Mouse (Mus musculus): Measurements from ENCODE around the gene Adcy2. TPM values are rescaled to one million over a fixed set of nuclear protein-coding genes. Genes with fewer than 3 reads are reported as not detected.

Adcy2 gene
- polyA plus RNA-seq, 1 experiment from 2014 or later: 3.2 TPM

GRCm38 (mm10) chr13:68941429-68941828 is 57.9 kb downstream of the Adcy2 start:
- 100% methylated on average over 1 of the region's 1 CpGs for WGBS
- ATAC-seq: no peak
- H3K9me3 ChIP-seq (replicated peaks; ENCODE audit: control insufficient read depth, low read length): no peaks in the 10 kb centered on the region
- no peak overlapping the region for H3K4me2 ChIP-seq (ENCODE audit: low read length)
- no peak overlapping the region for H3K4me3 ChIP-seq (ENCODE audit: low read depth, low read length)
- DNase-seq (ENCODE audit: low spot score): no peak
- no peaks in the 10 kb centered on the region for H3K4me1 ChIP-seq (ENCODE audit: control insufficient read depth, insufficient read depth, low read length)
- H3K27me3 ChIP-seq (replicated peaks; ENCODE audit: control insufficient read depth, insufficient read depth, low read length): no peaks in the 10 kb centered on the region
- no peak overlapping the region for H3K27ac ChIP-seq (ENCODE audit: low read depth, low read length)
- H3K9ac ChIP-seq (ENCODE audit: low read length): no peak overlapping the region
- H3K36me3 ChIP-seq (ENCODE audit: control insufficient read depth, insufficient read depth, low read length): no peaks in the 10 kb centered on the region

GRCm38 (mm10) chr13:68932283-68932647 is 67.1 kb downstream of the Adcy2 start:
- H3K27me3 ChIP-seq (replicated peaks; ENCODE audit: control insufficient read depth, insufficient read depth, low read length): no peaks in the 10 kb centered on the region
- no peak overlapping the region for H3K4me3 ChIP-seq (ENCODE audit: low read depth, low read length)
- H3K9ac ChIP-seq (ENCODE audit: low read length): no peak overlapping the region
- H3K36me3 ChIP-seq (ENCODE audit: control insufficient read depth, insufficient read depth, low read length): no peaks in the 10 kb centered on the region
- H3K27ac ChIP-seq (ENCODE audit: low read depth, low read length): no peak overlapping the region
- DNase-seq (ENCODE audit: low spot score) (no peak), ATAC-seq (no peak)
- no peak overlapping the region for H3K4me2 ChIP-seq (ENCODE audit: low read length)
- 71% methylated on average over 1 of the region's 1 CpGs for WGBS
- no peaks in the 10 kb centered on the region for H3K9me3 ChIP-seq (replicated peaks; ENCODE audit: control insufficient read depth, low read length)
- H3K4me1 ChIP-seq (ENCODE audit: control insufficient read depth, insufficient read depth, low read length): no peaks in the 10 kb centered on the region

GRCm38 (mm10) chr13:68931602-68932282 is 67.6 kb downstream of the Adcy2 start:
- Histone ChIP-seq H3K9me3 (replicated peaks; ENCODE audit: control insufficient read depth, low read length) (no peaks in the 10 kb centered on the region), H3K4me3 (ENCODE audit: low read depth, low read length) (no peak overlapping the region)
- 90% methylated on average over 8 of the region's 8 CpGs for WGBS

GRCm38 (mm10) chr13:68928469-68928868 is 70.9 kb downstream of the Adcy2 start:
- Histone ChIP-seq H3K4me2 (ENCODE audit: low read length) (no peak overlapping the region), H3K4me1 (ENCODE audit: control insufficient read depth, insufficient read depth, low read length) (no peaks in the 10 kb centered on the region), H3K36me3 (ENCODE audit: control insufficient read depth, insufficient read depth, low read length) (no peaks in the 10 kb centered on the region), H3K9me3 (replicated peaks; ENCODE audit: control insufficient read depth, low read length) (no peaks in the 10 kb centered on the region), H3K27ac (ENCODE audit: low read depth, low read length) (no peak overlapping the region), H3K27me3 (replicated peaks; ENCODE audit: control insufficient read depth, insufficient read depth, low read length) (no peaks in the 10 kb centered on the region), H3K4me3 (ENCODE audit: low read depth, low read length) (no peak overlapping the region), H3K9ac (ENCODE audit: low read length) (no peak overlapping the region)
- ATAC-seq (no peak), DNase-seq (ENCODE audit: low spot score) (no peak)
- 87% methylated on average over 6 of the region's 6 CpGs for WGBS

More at GRCm38 (mm10) chr13:68931602-68932282, 67.6 kb downstream of the Adcy2 start:
- H3K4me2 ChIP-seq (ENCODE audit: low read length): no peak overlapping the region
- H3K27ac ChIP-seq (ENCODE audit: low read depth, low read length): no peak overlapping the region
- H3K36me3 ChIP-seq (ENCODE audit: control insufficient read depth, insufficient read depth, low read length): no peaks in the 10 kb centered on the region
- no peaks in the 10 kb centered on the region for H3K27me3 ChIP-seq (replicated peaks; ENCODE audit: control insufficient read depth, insufficient read depth, low read length)
- no peaks in the 10 kb centered on the region for H3K4me1 ChIP-seq (ENCODE audit: control insufficient read depth, insufficient read depth, low read length)
- H3K9ac ChIP-seq (ENCODE audit: low read length): no peak overlapping the region
- no peak for DNase-seq (ENCODE audit: low spot score)
- no peak for ATAC-seq

- DNase-seq (ENCODE audit: low spot score): no peak
- WGBS: 93% methylated on average over 11 of the region's 11 CpGs
- Histone ChIP-seq H3K36me3 (ENCODE audit: control insufficient read depth, insufficient read depth, low read length) (no peaks in the 10 kb centered on the region), H3K4me2 (ENCODE audit: low read length) (no peak overlapping the region), H3K9ac (ENCODE audit: low read length) (no peak overlapping the region), H3K4me1 (ENCODE audit: control insufficient read depth, insufficient read depth, low read length) (no peaks in the 10 kb centered on the region), H3K4me3 (ENCODE audit: low read depth, low read length) (no peak overlapping the region), H3K9me3 (replicated peaks; ENCODE audit: control insufficient read depth, low read length) (no peaks in the 10 kb centered on the region), H3K27ac (ENCODE audit: low read depth, low read length) (no peak overlapping the region), H3K27me3 (replicated peaks; ENCODE audit: control insufficient read depth, insufficient read depth, low read length) (no peaks in the 10 kb centered on the region)
- ATAC-seq: no peak
These were observed 85.6 kb downstream of the Adcy2 start for GRCm38 (mm10) chr13:68913666-68914288.

GRCm38 (mm10) chr13:68906667-68907066 is 92.7 kb downstream of the Adcy2 start:
- Histone ChIP-seq H3K4me3 (ENCODE audit: low read depth, low read length) (no peak overlapping the region), H3K4me1 (ENCODE audit: control insufficient read depth, insufficient read depth, low read length) (no peaks in the 10 kb centered on the region), H3K4me2 (ENCODE audit: low read length) (no peak overlapping the region), H3K27me3 (replicated peaks; ENCODE audit: control insufficient read depth, insufficient read depth, low read length) (no peaks in the 10 kb centered on the region), H3K9me3 (replicated peaks; ENCODE audit: control insufficient read depth, low read length) (no peaks in the 10 kb centered on the region), H3K9ac (ENCODE audit: low read length) (no peak overlapping the region), H3K27ac (ENCODE audit: low read depth, low read length) (no peak overlapping the region), H3K36me3 (ENCODE audit: control insufficient read depth, insufficient read depth, low read length) (no peaks in the 10 kb centered on the region)
- no peak for DNase-seq (ENCODE audit: low spot score)
- ATAC-seq: no peak
- WGBS: 58% methylated on average over 1 of the region's 1 CpGs

GRCm38 (mm10) chr13:68902708-68903107 is 96.6 kb downstream of the Adcy2 start:
- no peak for DNase-seq (ENCODE audit: low spot score)
- Histone ChIP-seq H3K4me3 (ENCODE audit: low read depth, low read length) (no peak overlapping the region), H3K4me1 (ENCODE audit: control insufficient read depth, insufficient read depth, low read length) (no peaks in the 10 kb centered on the region), H3K4me2 (ENCODE audit: low read length) (no peak overlapping the region), H3K27me3 (replicated peaks; ENCODE audit: control insufficient read depth, insufficient read depth, low read length) (no peaks in the 10 kb centered on the region), H3K9ac (ENCODE audit: low read length) (no peak overlapping the region), H3K27ac (ENCODE audit: low read depth, low read length) (no peak overlapping the region), H3K9me3 (replicated peaks; ENCODE audit: control insufficient read depth, low read length) (no peaks in the 10 kb centered on the region), H3K36me3 (ENCODE audit: control insufficient read depth, insufficient read depth, low read length) (no peaks in the 10 kb centered on the region)
- 91% methylated on average over 1 of the region's 1 CpGs for WGBS
- no peak for ATAC-seq

- Histone ChIP-seq H3K27ac (ENCODE audit: low read depth, low read length) (no peak overlapping the region), H3K4me2 (ENCODE audit: low read length) (no peak overlapping the region), H3K27me3 (replicated peaks; ENCODE audit: control insufficient read depth, insufficient read depth, low read length) (no peaks in the 10 kb centered on the region), H3K9ac (ENCODE audit: low read length) (no peak overlapping the region), H3K36me3 (ENCODE audit: control insufficient read depth, insufficient read depth, low read length) (no peaks in the 10 kb centered on the region), H3K4me3 (ENCODE audit: low read depth, low read length) (no peak overlapping the region), H3K9me3 (replicated peaks; ENCODE audit: control insufficient read depth, low read length) (no peaks in the 10 kb centered on the region), H3K4me1 (ENCODE audit: control insufficient read depth, insufficient read depth, low read length) (no peaks in the 10 kb centered on the region)
- DNase-seq (ENCODE audit: low spot score) (no peak), ATAC-seq (no peak)
- WGBS: 92% methylated on average over 9 of the region's 9 CpGs
These were observed 109.3 kb downstream of the Adcy2 start for GRCm38 (mm10) chr13:68889929-68890593.

GRCm38 (mm10) chr13:68868776-68869175 is 130.6 kb downstream of the Adcy2 start:
- WGBS: 93% methylated on average over 6 of the region's 6 CpGs
- Histone ChIP-seq H3K4me3 (ENCODE audit: low read depth, low read length) (no peak overlapping the region), H3K27ac (ENCODE audit: low read depth, low read length) (no peak overlapping the region), H3K27me3 (replicated peaks; ENCODE audit: control insufficient read depth, insufficient read depth, low read length) (no peaks in the 10 kb centered on the region), H3K9ac (ENCODE audit: low read length) (no peak overlapping the region), H3K36me3 (ENCODE audit: control insufficient read depth, insufficient read depth, low read length) (no peaks in the 10 kb centered on the region), H3K9me3 (replicated peaks; ENCODE audit: control insufficient read depth, low read length) (no peaks in the 10 kb centered on the region), H3K4me1 (ENCODE audit: control insufficient read depth, insufficient read depth, low read length) (no peaks in the 10 kb centered on the region), H3K4me2 (ENCODE audit: low read length) (no peak overlapping the region)
- no peak for DNase-seq (ENCODE audit: low spot score)
- ATAC-seq: no peak

Measured in forebrain, embryonic 14.5 days (tissue).